Mouse (Mus musculus) thymus, adult 2 months (tissue): ENCODE results near the gene Tenm4.

ENCODE experiments used
- CTCF ChIP-seq: fragments of 200-500 bp; IDR thresholded peaks from 2 replicates; pipeline ENCODE4 v1.5.1; 2012; ENCODE audit warnings: mild to moderate bottlenecking, control low read depth, low read length, moderate library complexity, borderline replicate concordance; ENCODE audit not compliant: control insufficient read depth, poor library complexity, insufficient read depth; ENCODE audit errors: extremely low read depth
- POLR2A ChIP-seq: fragments of 200-500 bp; IDR thresholded peaks from 2 replicates; pipeline ENCODE4 v1.6.1; 2012; ENCODE audit warnings: mild to moderate bottlenecking, low read length, control low read depth, moderate library complexity; ENCODE audit not compliant: control insufficient read depth, poor library complexity, insufficient read depth; ENCODE audit errors: extremely low read depth

DNA sequence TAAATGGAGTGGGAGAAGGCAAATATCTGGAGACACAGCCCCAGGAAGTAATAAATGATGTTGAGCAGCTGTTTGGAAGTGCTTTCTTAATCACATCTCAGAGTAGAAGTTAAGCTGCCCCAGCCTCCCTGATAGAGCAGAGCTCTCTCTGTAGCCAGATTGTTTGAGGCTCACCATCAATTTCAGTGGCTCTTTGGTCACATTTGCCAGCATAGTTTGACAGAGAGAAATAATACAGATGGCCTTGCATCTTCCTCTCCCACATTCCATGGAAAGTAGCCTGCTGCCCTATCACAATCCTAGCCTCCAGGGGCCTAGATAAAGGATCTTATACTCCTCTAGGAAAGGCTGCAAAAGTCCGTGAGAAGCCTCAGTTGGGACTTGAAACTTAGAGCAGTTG, 462.0 kb downstream of the Tenm4 start:
- TF ChIP-seq POLR2A (no peak), CTCF (no peak)
